Mouse (Mus musculus): ENCODE results near the gene Enox2.

The Enox2 gene

GRCm38 (mm10) chrX:49002892-49003291, 285.2 kb downstream of the Enox2 start:
- DNase-seq (ENCODE audit: low read depth, low spot score): no peak

DNA sequence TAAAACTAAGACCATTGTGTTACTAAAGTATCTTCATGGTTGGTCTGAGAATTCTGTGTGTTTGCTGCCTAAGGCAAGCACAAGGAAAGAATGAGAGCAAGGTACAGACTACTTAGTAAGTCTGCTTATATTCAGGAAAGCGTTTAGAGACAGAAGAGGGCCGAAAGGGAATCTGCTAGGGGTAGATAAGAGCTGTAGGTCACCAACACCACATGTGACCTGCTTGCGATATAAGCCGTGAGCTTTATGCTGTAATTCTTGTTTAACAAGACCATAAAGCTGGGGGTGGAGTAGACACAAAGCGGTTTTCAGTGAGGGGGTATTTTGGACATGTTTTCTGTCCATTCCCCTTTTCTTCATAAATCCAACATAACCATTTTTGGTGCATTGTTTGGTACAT, 302.4 kb downstream of the Enox2 start:
- no peak for DNase-seq (ENCODE audit: low read depth, low spot score)

GRCm38 (mm10) chrX:48984451-48984850, 303.6 kb downstream of the Enox2 start:
- no peak for DNase-seq (ENCODE audit: low read depth, low spot score)
